Mouse (Mus musculus) adrenal gland, postnatal 0 days (tissue): ENCODE results near the gene Hist1h2af. TPM values are rescaled to one million over a fixed set of nuclear protein-coding genes. Genes with fewer than 3 reads are reported as not detected.

ENCODE experiments used
- microRNA-seq: library from miRNA; unstranded; fragments of <30 nt; microRNA quantifications from one replicate; pipeline ENCODE4, GENCODE M21; 2016; ENCODE audit warnings: borderline replicate concordance; ENCODE audit not compliant: insufficient number of aligned reads
- polyA plus RNA-seq: library from polyadenylated mRNA; unstranded; fragments of >200 nt; fragmentation: Nextera tagmentation; extraction: Ambion mirVana; gene quantifications from 2 replicates; pipeline ENCODE4 v1.2.1, GENCODE M21; 2015

Hist1h2af gene
- polyA plus RNA-seq, 1 experiment from 2014 or later: 3.9 TPM

Small RNA genes lying within 50 kb of the gene (microRNA-seq; reads per million reads assigned to microRNA genes)
- gene Gm44297: not detected
- gene Gm44359: not detected
- not detected for gene Gm44394
- not detected for gene n-TStga1

Other genes with a start within 250 kb of the Hist1h2af start
- gene Zfp322a, start 164.7 kb upstream of the Hist1h2af start, polyA plus RNA-seq: 21.0 and 26.2 TPM in 2 replicates
- 7.9 and 11.4 TPM in 2 replicates for gene Abt1, start 110.0 kb upstream of the Hist1h2af start, polyA plus RNA-seq
- 0.06 and 0.30 TPM in 2 replicates for gene Btn1a1, start 68.0 kb upstream of the Hist1h2af start, polyA plus RNA-seq
- 0.30 TPM in 1 of 2 replicates, not detected in the other for gene Btn2a2, start 45.0 kb upstream of the Hist1h2af start, polyA plus RNA-seq
- 11.5 and 11.7 TPM in 2 replicates for gene Hist1h4h, start 2.9 kb upstream of the Hist1h2af start, polyA plus RNA-seq
- gene Hist1h3g, start 1.5 kb downstream of the Hist1h2af start, polyA plus RNA-seq: 1.4 and 1.9 TPM in 2 replicates
- gene Hist1h2bh, start 9.5 kb downstream of the Hist1h2af start, polyA plus RNA-seq: 0.24 and 0.48 TPM in 2 replicates
- 0.75 and 0.84 TPM in 2 replicates for gene Hist1h3f, start 10.1 kb downstream of the Hist1h2af start, polyA plus RNA-seq
- gene Hist1h4f, start 17.7 kb downstream of the Hist1h2af start, polyA plus RNA-seq: not detected in 2 replicates
- gene Hist1h1d, start 19.4 kb downstream of the Hist1h2af start, polyA plus RNA-seq: 0.26 and 0.41 TPM in 2 replicates
- 3.7 and 4.0 TPM in 2 replicates for gene Hist1h3e, start 28.5 kb downstream of the Hist1h2af start, polyA plus RNA-seq
- 38.1 and 43.6 TPM in 2 replicates for gene Hist1h2ae, start 37.3 kb downstream of the Hist1h2af start, polyA plus RNA-seq
- gene Hist1h2bg, start 37.5 kb downstream of the Hist1h2af start, polyA plus RNA-seq: 2.6 and 5.2 TPM in 2 replicates
- gene Hist1h2bf, start 40.3 kb downstream of the Hist1h2af start, polyA plus RNA-seq: 0.86 and 1.0 TPM in 2 replicates
- 0.74 and 1.1 TPM in 2 replicates for gene Hist1h2ad, start 40.5 kb downstream of the Hist1h2af start, polyA plus RNA-seq
- gene Hist1h3d, start 41.9 kb downstream of the Hist1h2af start, polyA plus RNA-seq: 1.9 and 2.4 TPM in 2 replicates
- 48.4 and 56.4 TPM in 2 replicates for gene Hist1h4d, start 47.7 kb downstream of the Hist1h2af start, polyA plus RNA-seq
- 1.3 and 1.7 TPM in 2 replicates for gene Hist1h2be, start 87.2 kb downstream of the Hist1h2af start, polyA plus RNA-seq
- gene Hist1h1e, start 88.7 kb downstream of the Hist1h2af start, polyA plus RNA-seq: 13.4 and 14.3 TPM in 2 replicates
- 0.62 and 1.6 TPM in 2 replicates for gene Hist1h2ac, start 150.0 kb downstream of the Hist1h2af start, polyA plus RNA-seq
- 173 and 221 TPM in 2 replicates for gene Hist1h2bc, start 150.3 kb downstream of the Hist1h2af start, polyA plus RNA-seq
- gene Hist1h1t, start 161.9 kb downstream of the Hist1h2af start, polyA plus RNA-seq: not detected in 2 replicates
- 3.9 and 5.8 TPM in 2 replicates for gene Hist1h4c, start 164.5 kb downstream of the Hist1h2af start, polyA plus RNA-seq
- 27.9 and 33.6 TPM in 2 replicates for gene Hfe, start 176.9 kb downstream of the Hist1h2af start, polyA plus RNA-seq
- gene Hist1h1c, start 204.9 kb downstream of the Hist1h2af start, polyA plus RNA-seq: 137 and 180 TPM in 2 replicates
- gene Hist1h3c, start 211.7 kb downstream of the Hist1h2af start, polyA plus RNA-seq: 1.2 and 1.4 TPM in 2 replicates
- gene Hist1h2bb, start 212.8 kb downstream of the Hist1h2af start, polyA plus RNA-seq: 0.84 and 0.95 TPM in 2 replicates
- 18.1 and 21.8 TPM in 2 replicates for gene Hist1h2ab, start 217.2 kb downstream of the Hist1h2af start, polyA plus RNA-seq
- gene Hist1h3b, start 218.4 kb downstream of the Hist1h2af start, polyA plus RNA-seq: 2.5 and 3.1 TPM in 2 replicates
- 0.50 and 1.1 TPM in 2 replicates for gene Hist1h4b, start 223.1 kb downstream of the Hist1h2af start, polyA plus RNA-seq
- 0.52 TPM in 1 of 2 replicates, not detected in the other for gene Hist1h4a, start 227.3 kb downstream of the Hist1h2af start, polyA plus RNA-seq
- 1.1 and 1.8 TPM in 2 replicates for gene Hist1h3a, start 228.5 kb downstream of the Hist1h2af start, polyA plus RNA-seq
- gene Hist1h1a, start 229.8 kb downstream of the Hist1h2af start, polyA plus RNA-seq: 1.2 and 1.8 TPM in 2 replicates
- gene Trim38, start 236.0 kb downstream of the Hist1h2af start, polyA plus RNA-seq: 0.12 TPM in 1 of 2 replicates, not detected in the other